Mouse (Mus musculus): ENCODE results near the gene Crygc.

DNA sequence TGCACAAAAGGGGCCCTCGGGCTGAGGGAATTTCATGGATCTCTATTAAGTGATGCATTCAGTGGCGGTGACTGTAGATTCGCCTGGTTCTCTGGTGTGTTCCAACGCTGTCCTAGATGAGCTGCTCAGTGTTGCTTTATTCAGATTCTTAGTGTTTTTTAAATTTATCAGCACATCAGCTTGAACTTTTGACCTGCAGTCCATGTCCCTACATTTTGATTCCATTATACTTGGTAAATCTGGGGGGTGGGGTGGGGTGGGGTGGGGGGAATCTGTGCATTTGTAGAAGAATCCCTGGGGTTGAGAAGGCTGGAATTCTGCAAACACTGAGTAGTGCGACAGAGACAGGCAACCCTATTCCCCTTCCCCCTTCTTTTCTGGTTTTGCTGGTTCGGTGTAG is at the start of gene Crygc:
- TF ChIP-seq CTCF (IDR thresholded peaks at IDR 0.05) (no peak), POLR2A (IDR thresholded peaks at IDR 0.05; ENCODE audit: insufficient read depth, low read depth, low read length) (no peak)
